Mouse (Mus musculus) cortical plate, adult 2 months (tissue): ENCODE data around the gene Prrt1.

Experiments used
- CTCF ChIP-seq: fragments of 200-500 bp; IDR thresholded peaks from 2 replicates; pipeline ENCODE4 v1.5.1; 2011; ENCODE audit warnings: mild to moderate bottlenecking, control low read depth, low read length; ENCODE audit not compliant: insufficient read depth; ENCODE audit errors: extremely low read depth
- POLR2A ChIP-seq: fragments of 200-500 bp; IDR thresholded peaks from 2 replicates; pipeline ENCODE4 v1.6.1; 2011; ENCODE audit warnings: mild to moderate bottlenecking, low read length, control low read depth; ENCODE audit not compliant: insufficient read depth; ENCODE audit errors: extremely low read depth

GRCm38 (mm10) chr17:34680621-34681020, 51.3 kb downstream of the Prrt1 start:
- TF ChIP-seq CTCF (no peak), POLR2A (no peak)
